Mouse (Mus musculus): ENCODE results near the gene Entpd3. TPM values are rescaled to one million over a fixed set of nuclear protein-coding genes. Genes with fewer than 3 reads are reported as not detected.

The Entpd3 gene
- not detected for total RNA-seq (2021)

DNA sequence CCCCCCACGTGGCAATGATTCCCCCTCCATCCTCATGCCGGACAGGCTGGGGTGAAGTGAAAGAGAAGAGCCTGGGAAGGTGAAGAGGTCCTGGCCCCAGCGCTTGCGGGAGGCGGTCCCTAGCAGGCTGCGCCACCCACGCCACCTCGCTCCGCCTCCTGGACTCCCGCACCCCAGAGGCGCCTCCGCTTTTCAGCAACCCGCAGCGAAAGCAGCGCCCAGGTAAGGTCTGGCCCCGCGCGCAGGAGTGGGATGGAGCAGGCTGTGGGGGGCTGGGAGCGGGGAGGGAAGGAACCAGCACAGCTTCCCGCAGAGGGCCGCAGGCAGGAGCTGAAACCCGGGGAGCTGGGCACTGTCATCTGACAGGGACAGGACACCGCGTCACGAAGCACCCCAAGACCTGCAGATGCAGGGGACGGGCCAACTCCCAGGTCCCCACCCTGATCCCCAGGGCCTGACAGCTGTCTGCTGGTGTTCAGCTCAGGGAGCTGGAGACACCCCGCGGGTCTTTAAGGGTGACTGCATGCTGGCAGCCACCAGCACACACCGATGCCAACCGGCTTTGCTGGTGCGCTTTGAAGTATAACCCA lies at the start of gene Entpd3:
Entpd3 (plus strand) TSS at position 157 of the 590 bp plus-strand sequence.
- intact Hi-C loops (cut with DNase I): no loop called here
- DNase-seq: no peak

DNA sequence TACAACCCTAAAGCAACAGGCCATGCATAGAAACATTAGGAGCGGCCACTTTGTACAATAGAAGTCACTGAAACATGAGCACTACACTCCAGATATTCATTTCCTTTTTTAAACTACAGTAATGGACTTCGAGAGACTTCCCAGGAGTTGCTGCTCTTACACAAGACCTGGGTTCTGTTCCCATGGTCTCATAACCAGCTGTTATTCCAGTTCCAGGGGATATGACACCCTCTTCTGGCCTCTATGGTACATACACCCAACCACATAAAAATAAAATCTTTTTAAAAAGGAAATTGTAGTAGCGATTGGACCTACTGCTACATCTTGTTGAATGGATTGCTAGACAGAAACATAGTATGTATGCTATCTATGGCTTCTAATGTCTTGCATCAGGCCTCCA lies 48.1 kb upstream of the Entpd3 start:
- no peak for DNase-seq
- intact Hi-C loops (cut with DNase I): loop anchor here (5.0 kb wide), 1 partner anchor 354 kb away; no protein-coding TSS in a partner anchor

DNA sequence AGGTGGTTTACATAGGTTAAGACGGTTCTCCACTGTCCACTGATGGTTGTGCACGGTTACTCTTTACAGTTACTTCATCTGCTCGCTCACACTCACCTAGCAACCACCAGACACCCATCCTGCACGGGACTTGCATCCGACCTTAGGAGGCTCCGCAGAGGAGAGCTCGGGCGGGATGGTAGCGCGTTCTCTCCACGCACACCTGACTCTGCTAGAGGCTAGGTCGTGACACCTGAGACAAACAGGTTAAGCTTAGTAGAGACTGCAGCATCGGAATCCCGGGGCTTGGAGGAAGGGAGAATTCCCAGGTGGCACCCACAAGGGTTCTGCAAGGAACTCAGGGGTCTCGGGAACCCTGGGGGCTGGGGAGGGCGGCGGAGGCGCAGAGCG lies 47.6 kb upstream of the Entpd3 start, which contains the start of gene Eif1b:
Eif1b (plus strand) TSS at position 223 of the 390 bp plus-strand sequence.
- intact Hi-C loops (cut with DNase I): loop anchor here (5.0 kb wide), 1 partner anchor 355 kb away; no protein-coding TSS in a partner anchor
- no peak for DNase-seq

DNA sequence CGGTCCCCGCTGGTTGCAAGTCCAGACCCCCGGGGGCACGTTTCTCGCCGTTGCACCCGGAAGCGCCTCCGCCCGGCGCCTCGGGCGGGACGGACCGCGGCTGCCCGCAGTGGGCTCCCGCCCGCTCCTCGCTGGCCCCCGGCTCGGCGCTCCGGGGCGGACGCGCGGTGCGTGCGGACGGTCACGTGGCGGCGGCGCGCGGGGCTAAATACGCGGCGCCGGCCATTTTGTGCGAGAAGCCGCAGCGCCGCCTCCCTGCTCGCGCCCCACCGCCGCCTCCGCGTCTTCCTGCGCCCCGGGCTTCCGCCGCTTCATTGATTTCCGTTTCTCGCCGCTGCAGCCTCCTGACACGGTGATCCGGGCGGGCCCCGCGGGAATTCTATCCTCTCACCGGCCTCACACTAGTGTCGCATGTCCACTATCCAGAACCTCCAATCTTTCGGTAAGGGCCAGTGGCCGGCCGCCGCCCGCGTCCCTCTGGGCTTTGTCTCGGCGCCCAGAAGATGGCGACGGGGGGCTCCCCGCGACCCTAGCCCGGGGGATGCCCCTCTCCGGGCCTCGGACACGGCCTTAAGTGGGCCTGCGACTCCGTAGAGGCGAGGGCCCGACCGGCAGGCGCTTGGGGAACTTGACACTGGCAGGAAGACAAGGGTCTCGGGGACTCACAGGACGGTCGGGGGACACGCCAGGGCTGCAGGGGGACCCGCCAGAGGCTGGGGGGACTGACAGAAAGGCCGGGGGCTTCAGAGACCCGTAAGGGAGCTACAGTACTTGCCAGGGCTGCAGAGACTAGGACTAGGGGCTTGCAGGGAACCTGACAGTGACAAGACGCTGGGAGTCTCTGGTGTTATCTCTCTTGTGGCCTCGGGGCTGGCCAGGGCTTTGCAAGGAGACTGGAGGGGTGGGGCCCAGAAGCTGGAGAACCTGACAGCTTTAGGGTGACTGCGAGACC lies 46.9 kb upstream of the Entpd3 start:
- intact Hi-C loops (cut with DNase I): loop anchor here (5.0 kb wide), 1 partner anchor 355 kb away; no protein-coding TSS in a partner anchor
- peak; percentile 84 to 85 for DNase-seq

DNA sequence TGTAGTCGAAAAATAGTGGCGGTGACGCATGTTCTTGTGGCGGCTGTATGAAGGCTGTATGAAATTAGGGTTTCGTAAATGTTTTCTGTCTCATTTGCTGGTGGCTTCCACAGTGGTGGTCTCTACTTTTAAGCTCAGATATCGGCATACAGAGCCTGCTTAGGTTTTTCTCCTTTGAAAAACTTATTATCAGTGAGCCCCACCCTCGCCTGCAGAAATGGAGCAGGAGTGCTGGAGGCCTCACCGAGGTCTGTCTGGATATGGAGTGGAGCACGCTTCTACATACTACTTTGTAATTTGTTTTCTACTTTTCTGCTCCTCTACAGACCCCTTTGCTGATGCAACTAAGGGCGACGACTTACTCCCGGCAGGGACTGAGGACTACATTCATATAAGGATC lies 45.8 kb upstream of the Entpd3 start:
- no peak for DNase-seq
- intact Hi-C loops (cut with DNase I): loop anchor here (5.0 kb wide), 1 partner anchor 356 kb away; no protein-coding TSS in a partner anchor

DNA sequence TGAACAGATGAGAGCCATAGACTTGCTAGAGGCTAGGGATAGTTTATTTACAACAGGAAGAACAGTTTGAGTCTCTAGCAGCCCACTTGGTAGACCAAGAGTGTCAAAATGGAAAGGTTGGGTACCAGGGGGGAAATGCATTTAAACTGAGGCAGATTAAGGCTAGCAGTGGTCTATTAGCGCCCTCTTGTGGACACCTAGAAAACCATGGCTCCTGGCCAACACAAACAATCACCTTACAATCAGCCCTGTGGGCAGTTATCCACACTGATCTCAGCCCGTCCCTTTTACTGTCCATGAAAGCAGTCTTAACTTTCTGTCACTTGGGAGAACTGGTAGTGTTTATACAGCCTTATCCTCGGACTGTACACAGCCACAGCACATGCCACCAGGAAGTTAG lies 42.9 kb upstream of the Entpd3 start:
- intact Hi-C loops (cut with DNase I): loop anchor here (1.0 kb wide), 1 partner anchor 62 kb away; no protein-coding TSS in a partner anchor
- DNase-seq: peak; percentile 75 to 79

DNA sequence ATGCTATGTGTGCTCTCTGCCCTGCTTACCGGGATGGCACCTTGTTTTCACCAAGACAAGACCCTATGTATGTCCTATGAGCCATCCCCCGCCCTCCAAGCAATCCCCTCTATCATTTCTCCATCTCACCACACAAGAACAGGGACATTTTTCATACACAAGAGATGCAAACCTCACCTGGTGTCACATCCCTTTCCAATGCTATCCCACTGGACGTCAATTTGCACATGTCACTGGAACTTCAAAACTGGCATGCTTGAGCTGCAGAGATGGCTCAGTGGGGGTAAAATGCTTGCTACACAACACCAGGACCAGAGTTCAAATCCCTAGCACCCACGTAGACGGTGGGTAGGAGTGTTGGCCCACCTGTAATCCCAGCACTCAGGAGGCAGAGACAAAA lies 41.6 kb upstream of the Entpd3 start:
- intact Hi-C loops (cut with DNase I): no loop called here
- no peak for DNase-seq

DNA sequence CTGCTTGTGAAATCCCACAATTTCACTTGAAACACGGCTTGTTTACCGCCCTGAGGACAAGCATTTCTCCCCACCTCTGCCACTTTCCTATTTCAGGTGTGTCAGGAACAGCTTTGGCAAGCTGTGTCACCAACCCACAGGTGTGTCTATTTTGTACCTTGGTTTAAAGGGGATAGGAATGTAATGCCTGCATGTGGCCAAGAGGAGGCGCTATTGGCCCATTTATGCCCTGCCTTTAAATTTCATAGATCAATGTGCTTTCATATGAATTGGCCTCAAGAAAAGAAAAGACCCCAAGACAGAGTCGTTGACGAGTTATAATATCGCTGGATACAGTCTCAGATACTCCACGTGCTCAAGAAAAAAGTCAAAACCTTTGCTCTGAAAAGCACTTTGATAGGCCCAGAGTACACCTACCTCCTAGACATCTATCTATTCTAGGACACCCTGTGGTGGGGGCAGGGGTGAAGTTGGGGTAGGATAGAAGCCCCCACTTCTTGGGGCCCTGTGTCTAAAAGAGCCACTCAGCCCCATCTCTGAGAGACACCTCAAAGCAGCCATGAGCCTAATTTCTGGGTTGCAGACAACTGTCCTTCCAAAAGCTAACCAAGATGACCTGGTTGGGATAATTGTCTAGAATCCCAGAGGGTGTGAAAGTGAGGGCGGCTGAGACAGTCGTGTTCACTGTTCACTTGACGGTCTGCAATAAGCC lies 38.3 kb upstream of the Entpd3 start:
- peak in 1 of 2 experiments; percentile 8 for DNase-seq
- intact Hi-C loops (cut with DNase I): loop anchor here (5.0 kb wide), 1 partner anchor 741 kb away; no protein-coding TSS in a partner anchor

DNA sequence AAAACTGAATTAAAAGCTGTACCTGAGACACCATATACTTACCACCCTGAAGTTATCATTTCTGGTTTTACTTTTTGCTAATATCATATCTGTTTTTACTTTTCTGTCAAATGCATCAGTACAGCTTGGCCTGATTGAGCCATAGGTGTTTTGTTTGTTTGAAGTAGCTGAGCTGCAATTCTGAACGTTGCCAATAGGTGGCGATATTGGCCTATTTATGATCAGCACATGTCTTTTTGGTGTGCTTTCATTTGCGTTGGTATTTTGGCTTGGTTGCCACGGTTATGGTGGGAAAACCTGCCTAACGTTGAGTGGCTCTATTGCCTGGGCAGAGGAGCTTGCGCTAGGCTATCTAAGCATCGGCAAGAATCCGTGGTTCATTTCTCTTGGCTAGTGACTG lies 37.6 kb upstream of the Entpd3 start:
- intact Hi-C loops (cut with DNase I): loop anchor here (1.0 to 5.0 kb wide), 4 partner anchors 69 to 740 kb away; partner anchors contain the start of gene Rpl14
- DNase-seq: peak; percentile 66 to 83

DNA sequence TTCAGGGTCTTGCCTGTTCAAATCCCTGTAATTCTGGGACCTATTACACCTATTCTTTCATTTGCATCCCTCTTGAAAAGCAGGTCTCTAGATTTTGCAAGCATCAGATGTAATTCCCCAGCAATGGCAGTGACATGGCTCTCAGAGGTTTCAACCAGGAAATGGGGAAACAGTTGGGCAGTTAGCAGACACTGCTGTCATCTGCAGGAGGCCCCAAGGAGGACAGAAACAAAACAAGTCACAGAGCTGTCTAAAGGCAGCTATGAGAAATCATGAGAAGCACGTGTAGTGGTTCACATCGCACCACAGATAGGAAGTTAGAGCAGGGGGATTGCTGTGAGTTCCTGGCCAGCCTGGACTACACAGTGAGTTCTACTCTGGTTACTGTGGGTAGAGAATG lies 35.2 kb upstream of the Entpd3 start:
- no peak for DNase-seq
- intact Hi-C loops (cut with DNase I): loop anchor here (5.0 kb wide), 1 partner anchor 738 kb away; no protein-coding TSS in a partner anchor

DNA sequence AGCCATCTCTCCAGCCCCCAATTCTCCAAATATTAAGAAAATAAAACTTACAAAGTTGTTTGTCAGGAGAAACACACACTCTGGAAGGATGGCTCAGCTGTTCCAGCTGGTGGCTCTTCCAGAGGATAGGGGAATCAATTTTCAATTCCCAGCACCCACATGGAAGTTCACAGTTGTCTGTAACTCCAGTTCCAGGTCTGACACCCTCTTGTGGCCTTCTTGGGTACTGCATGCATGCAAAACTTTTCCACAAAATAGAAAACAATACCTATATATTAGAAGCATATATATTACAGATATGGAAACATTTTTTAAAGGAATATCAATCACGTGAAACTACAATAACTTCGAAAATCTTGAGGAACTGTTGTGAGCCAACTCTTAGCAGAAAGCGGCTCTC lies 27.8 kb upstream of the Entpd3 start:
- DNase-seq: peak in 1 of 2 experiments; percentile 31
- intact Hi-C loops (cut with DNase I): no loop called here

DNA sequence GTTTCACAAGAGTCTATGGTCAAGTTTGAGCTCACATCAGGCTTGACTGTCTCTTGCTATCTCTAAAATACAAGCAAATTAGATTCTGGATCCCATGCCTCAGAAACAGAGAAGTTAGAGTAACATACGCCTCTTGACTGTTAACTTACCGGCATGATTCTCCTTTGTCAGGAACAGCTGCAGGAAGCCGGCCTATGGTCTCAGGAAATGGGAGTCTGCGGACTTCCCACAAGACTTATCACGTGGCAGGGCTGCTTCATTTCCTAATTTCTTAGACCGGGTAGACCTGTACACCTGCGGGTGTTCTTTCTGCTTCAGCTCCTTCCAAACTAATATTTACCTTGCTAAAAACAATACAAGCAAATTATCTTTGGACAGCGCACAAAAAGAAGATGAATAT lies 22.9 kb upstream of the Entpd3 start:
- intact Hi-C loops (cut with DNase I): no loop called here
- no peak for DNase-seq

DNA sequence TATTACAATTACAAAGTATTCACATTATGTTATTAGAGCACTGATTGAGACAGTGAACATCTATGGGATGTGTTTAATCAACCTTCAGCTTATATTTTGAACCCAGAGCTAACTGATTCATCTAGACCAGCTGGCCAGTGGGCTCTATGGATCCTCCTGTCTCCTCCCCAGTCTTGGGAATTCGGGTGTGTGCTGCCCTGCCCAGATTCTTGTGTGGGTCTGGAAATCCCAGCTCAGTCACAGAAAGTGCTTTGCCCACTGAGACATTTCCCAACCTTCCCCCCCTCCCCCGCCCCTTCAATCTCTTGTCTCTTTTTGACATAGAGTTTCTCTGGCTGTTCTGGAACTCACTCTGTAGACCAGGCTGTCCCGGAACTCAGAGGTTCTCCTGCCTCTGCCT lies 20.7 kb upstream of the Entpd3 start:
- intact Hi-C loops (cut with DNase I): no loop called here
- no peak for DNase-seq

DNA sequence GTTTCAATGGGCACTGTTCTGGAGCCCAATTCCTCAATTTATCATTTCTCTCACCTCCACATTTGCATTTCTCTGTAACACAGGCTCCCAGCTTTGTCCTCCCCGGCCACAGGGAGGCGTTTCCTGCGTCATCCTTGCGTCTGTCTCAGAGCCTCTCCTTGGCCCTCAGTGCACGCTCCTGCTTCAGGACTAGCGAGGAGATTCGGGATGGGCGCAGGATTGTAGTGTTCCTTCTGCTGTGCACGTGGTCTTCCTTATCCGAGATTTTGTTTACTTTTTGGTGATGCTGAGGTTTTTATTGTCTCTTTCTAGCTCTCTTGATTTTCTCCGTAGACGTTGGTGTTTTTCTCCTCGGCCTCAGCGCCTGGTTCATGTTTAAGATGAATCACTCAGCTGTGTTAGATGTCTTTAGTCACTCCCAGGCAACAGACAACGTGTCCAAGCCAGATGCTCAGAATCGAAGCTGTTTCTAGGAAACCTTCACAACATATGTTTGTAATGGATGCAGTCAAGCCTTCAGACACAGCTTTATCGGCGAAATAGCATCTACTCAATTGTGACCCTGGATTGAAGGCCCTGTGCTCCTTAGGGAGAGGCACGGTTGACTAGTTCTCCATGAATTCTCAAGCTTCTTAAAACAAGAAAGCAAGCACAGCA lies 20.0 kb upstream of the Entpd3 start:
- intact Hi-C loops (cut with DNase I): no loop called here

DNA sequence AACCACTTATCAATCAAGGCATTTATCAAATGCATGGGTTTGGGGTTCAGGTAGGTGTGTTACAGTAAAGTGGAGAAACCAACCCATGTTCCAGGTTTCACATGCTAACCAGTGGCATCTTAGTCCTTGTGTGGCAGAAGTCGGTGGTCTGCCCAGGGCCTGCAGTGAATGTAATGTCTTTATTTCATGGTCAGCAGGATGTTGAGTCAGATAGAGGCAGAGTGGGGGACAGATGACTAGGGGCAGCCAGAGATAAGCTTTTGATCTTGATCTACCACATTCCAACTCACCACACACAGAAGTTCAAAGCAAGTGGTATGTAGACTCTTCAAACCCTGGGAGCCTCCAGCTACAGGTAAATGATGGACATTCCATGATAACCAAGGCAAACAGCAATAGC lies 18.5 kb upstream of the Entpd3 start:
- intact Hi-C loops (cut with DNase I): no loop called here
- no peak for DNase-seq

More for the DNA sequence above, 20.0 kb upstream of the Entpd3 start:
- no peak for DNase-seq

DNA sequence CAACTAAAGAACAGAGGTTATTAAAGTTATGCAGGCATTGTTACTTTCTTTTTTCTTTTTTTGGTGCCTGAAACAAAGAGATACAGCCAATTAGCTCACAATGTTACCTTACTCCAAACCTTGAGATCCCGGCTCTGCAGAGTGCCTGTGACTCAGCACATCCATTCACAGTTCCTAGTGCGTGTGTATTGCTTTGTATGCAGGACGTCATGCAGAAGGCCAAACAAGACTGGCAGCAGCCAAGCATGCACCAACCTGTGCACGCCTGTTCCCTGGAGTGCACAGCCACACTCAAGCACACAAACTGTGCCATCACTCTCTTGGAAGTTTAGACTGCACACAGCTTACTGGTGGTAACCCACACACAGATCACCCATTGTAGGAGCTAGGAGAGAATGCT lies 12.3 kb upstream of the Entpd3 start:
- intact Hi-C loops (cut with DNase I): no loop called here
- DNase-seq: no peak

DNA sequence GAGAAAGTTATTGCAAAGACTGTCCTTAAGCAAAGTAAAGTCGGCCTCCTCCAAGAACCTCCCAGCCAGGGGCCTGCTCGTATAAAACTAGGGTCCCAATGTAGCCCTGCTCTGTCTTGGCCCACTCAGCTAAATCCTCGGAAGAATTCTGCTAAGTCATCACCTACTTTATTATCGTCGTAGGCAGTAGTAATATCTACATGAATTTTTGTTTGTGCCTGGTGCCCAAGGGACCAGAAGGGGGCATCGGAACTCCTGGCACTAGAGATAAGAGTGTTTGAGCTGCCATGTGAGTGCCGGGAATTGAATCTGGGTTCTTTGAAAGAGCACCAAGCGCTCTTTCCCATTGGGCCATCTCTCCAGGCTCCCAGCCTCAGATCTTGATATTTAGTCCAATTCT lies 11.7 kb upstream of the Entpd3 start:
- intact Hi-C loops (cut with DNase I): no loop called here
- no peak for DNase-seq

DNA sequence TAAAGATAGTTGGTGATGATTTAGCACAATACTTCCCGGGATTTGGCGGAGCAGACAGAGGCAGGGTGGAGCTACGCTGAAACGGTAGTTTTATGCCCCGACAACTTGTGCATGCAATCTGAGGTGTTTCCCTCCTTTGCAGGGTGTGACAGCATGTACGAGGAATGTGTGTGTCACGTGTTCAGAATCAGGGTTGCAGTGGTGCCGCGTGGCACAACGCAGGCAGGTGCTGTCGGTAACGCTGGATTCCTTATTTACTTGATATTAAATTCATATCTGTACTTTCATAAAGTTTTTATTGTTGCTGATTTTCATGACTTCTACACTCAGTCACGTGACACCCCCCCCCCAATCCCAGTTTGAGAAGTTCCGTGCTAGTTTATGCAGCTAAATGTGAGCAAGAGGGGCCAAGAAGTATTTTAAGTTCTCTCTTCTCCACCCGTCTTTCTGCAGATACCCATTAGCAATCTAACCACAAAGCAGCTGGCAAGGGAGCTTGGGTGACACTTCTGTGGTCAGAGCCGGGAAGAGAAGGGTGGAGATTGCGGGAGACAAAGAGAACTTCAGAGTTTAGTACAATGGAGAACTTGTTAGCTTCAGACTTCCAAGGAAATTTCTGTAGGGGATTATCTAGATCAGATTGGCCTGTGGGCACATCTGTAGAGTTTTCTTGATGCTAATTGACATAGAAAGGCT lies 10.7 kb upstream of the Entpd3 start:
- intact Hi-C loops (cut with DNase I): no loop called here
- DNase-seq: no peak

DNA sequence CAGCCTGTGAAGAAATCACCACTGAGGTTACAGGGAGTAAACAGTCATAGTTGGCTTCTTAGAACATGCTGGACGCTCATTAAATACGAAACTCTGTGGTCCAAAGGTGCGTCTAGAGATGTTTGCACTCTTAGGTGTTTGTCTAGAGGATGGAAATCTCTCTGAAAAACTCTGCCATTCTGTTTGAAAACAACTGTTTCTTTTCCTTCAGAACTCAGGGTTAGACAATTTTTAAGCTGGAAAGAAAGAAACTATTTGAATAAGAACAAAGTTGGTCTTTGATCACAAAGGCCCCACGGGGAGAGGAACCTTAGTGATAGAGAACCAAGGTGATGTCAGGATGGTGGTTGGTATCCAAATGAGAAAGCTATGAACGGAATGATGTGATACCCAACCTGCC lies 9.1 kb upstream of the Entpd3 start:
- intact Hi-C loops (cut with DNase I): no loop called here
- no peak for DNase-seq

DNA sequence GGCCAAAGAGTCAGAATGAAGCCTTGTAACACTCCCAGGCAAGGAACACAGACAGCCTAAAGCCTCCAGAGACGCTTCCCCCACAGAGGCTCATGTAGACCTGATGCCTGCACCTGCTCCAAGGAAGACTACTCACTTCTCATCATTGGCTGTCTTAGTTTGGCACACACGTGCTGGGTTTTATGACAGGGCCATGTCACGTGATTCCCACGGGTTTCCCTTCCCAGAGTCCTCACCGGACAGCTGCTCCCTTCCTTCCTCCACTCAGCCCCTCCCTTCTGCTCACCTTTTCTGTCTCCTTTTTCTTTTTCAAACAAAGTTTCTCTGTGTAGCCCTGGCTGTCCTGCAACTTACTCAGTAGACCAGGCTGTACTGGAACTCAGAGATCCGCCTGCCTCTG lies 7.6 kb upstream of the Entpd3 start:
- intact Hi-C loops (cut with DNase I): no loop called here
- DNase-seq: no peak

Measured in heart, postnatal 36 days (tissue).